Comparison of ENCODE assay signal across 29 mouse cellular contexts in genomic region chr12:5296422-5296821, GRCm38 (mm10).
DNase-seq lines count a peak whose midpoint lies in the region; ATAC-seq lines count a peak whose summit lies in the region.
"Had no signal": no experiment of that assay in that cellular context is flagged by ENCODE, and none has a peak within 500 bp of the region (broad histone marks: within the 10 kb centered on the region; RNA-seq: fewer than 3 reads in every experiment).

No protein-coding gene starts in this region.

- ATAC-seq in cerebellum, adult (ENCODE audit: insufficient number of reproducible peaks, low FRiP score, low TSS enrichment): no peak
- 0 out of 2 replicates have a peak, but pooled peaks have one; percentile 42 for ATAC-seq in forebrain, embryonic 15.5 days (replicated peaks)
- ATAC-seq in forebrain, embryonic 16.5 days: no peak
- ATAC-seq in midbrain, embryonic 15.5 days (replicated peaks): no peak
- ATAC-seq in midbrain, embryonic 11.5 days (ENCODE audit: low FRiP score): no peak
- no peak for ATAC-seq in megakaryocyte progenitor cell, adult 5-6 weeks (replicated peaks; ENCODE audit: poor library complexity)
- ATAC-seq: intestine, postnatal 0 days; liver, embryonic 12.5 days; liver, postnatal 0 days; Patski had no signal

- no peak overlapping the region for H3K4me2 ChIP-seq in forebrain, embryonic 15.5 days (replicated peaks)
- no peak overlapping the region for H3K4me2 ChIP-seq in forebrain, embryonic 16.5 days (ENCODE audit: low read length)
- no peak overlapping the region for H3K4me2 ChIP-seq in midbrain, embryonic 15.5 days
- no peak overlapping the region for H3K4me2 ChIP-seq in midbrain, embryonic 11.5 days
- H3K4me2 ChIP-seq: heart, embryonic 11.5 days; hindbrain, embryonic 13.5 days; limb, embryonic 13.5 days; liver, embryonic 12.5 days; neural tube, embryonic 13.5 days; stomach, embryonic 15.5 days had no signal

- H3K4me3 ChIP-seq in forebrain, embryonic 15.5 days: no peak overlapping the region
- no peak overlapping the region for H3K4me3 ChIP-seq in forebrain, embryonic 16.5 days (replicated peaks; ENCODE audit: low read length)
- H3K4me3 ChIP-seq in midbrain, embryonic 15.5 days: no peak overlapping the region
- no peak overlapping the region for H3K4me3 ChIP-seq in midbrain, embryonic 11.5 days (ENCODE audit: low read depth, low read length)
- H3K4me3 ChIP-seq: gastrocnemius, adult 2 months; hindbrain, embryonic 13.5 days; limb, embryonic 13.5 days; liver, embryonic 12.5 days; megakaryocyte, embryonic 14.5 days; neural tube, embryonic 13.5 days; stomach, embryonic 15.5 days had no signal

- H3K36me3 ChIP-seq in forebrain, embryonic 15.5 days: no peaks in the 10 kb centered on the region
- no peaks in the 10 kb centered on the region for H3K36me3 ChIP-seq in forebrain, embryonic 16.5 days (ENCODE audit: control insufficient read depth, insufficient read depth)
- H3K36me3 ChIP-seq in midbrain, embryonic 15.5 days (replicated peaks): no peaks in the 10 kb centered on the region
- H3K36me3 ChIP-seq in midbrain, embryonic 11.5 days (ENCODE audit: control insufficient read depth, insufficient read depth, low read length): no peaks in the 10 kb centered on the region
- H3K36me3 ChIP-seq: G1E; hindbrain, embryonic 13.5 days; limb, embryonic 13.5 days; liver, embryonic 12.5 days; neural tube, embryonic 13.5 days; stomach, embryonic 15.5 days had no signal

- H3K27me3 ChIP-seq in forebrain, embryonic 15.5 days: no peaks in the 10 kb centered on the region
- H3K27me3 ChIP-seq in forebrain, embryonic 16.5 days (replicated peaks; ENCODE audit: control insufficient read depth, insufficient read depth, low read length): no peaks in the 10 kb centered on the region
- H3K27me3 ChIP-seq in midbrain, embryonic 15.5 days (replicated peaks): no peaks in the 10 kb centered on the region
- no peaks in the 10 kb centered on the region for H3K27me3 ChIP-seq in midbrain, embryonic 11.5 days (ENCODE audit: control insufficient read depth, insufficient read depth, low read length)
- H3K27me3 ChIP-seq: hindbrain, embryonic 13.5 days; limb, embryonic 13.5 days; liver, embryonic 12.5 days; megakaryocyte, embryonic 14.5 days; neural tube, embryonic 13.5 days; Patski; stomach, embryonic 15.5 days had no signal

- H3K4me1 ChIP-seq in forebrain, embryonic 15.5 days: peaks cover 16% of the 10 kb centered on the region
- peaks cover 13% of the 10 kb centered on the region for H3K4me1 ChIP-seq in forebrain, embryonic 16.5 days (replicated peaks; ENCODE audit: control insufficient read depth, insufficient read depth, low read length)
- peaks cover 10% of the 10 kb centered on the region; the same call in 1 of the 2 replicates for H3K4me1 ChIP-seq in midbrain, embryonic 15.5 days
- H3K4me1 ChIP-seq in midbrain, embryonic 11.5 days (ENCODE audit: control insufficient read depth, insufficient read depth, low read length): no peaks in the 10 kb centered on the region
- H3K4me1 ChIP-seq: liver, embryonic 12.5 days; megakaryocyte, embryonic 14.5 days; stomach, embryonic 15.5 days had no signal

- H3K9me3 ChIP-seq in forebrain, embryonic 15.5 days: no peaks in the 10 kb centered on the region
- no peaks in the 10 kb centered on the region for H3K9me3 ChIP-seq in forebrain, embryonic 16.5 days (ENCODE audit: control insufficient read depth, low read length)
- H3K9me3 ChIP-seq in midbrain, embryonic 15.5 days: no peaks in the 10 kb centered on the region
- H3K9me3 ChIP-seq in midbrain, embryonic 11.5 days (ENCODE audit: control insufficient read depth, low read length): no peaks in the 10 kb centered on the region
- H3K9me3 ChIP-seq: hindbrain, embryonic 13.5 days; limb, embryonic 13.5 days; liver, embryonic 12.5 days; megakaryocyte, embryonic 14.5 days; neural tube, embryonic 13.5 days; stomach, embryonic 15.5 days had no signal

- DNase-seq in cerebellum, postnatal 10 days: peak; percentile 53 to 63
- no peak for DNase-seq in midbrain, embryonic 11.5 days (ENCODE audit: low spot score, missing footprints)
- DNase-seq in brain, adult 2 months (ENCODE audit: low read depth, low spot score): peak; percentile 43
- DNase-seq: adrenal gland, postnatal 10 days; gastrocnemius, adult 2 months; gastrocnemius, postnatal 36 days; heart, adult 18-20 months; heart, postnatal 36 days; kidney, adult 9 months; kidney, postnatal 10 days; liver, postnatal 0 days; lung, postnatal 36 days; right cerebral cortex, postnatal 14 days; thymus, postnatal 14 days had no signal

- H3K9ac ChIP-seq in forebrain, embryonic 15.5 days (replicated peaks): no peak overlapping the region
- no peak overlapping the region for H3K9ac ChIP-seq in forebrain, embryonic 16.5 days (replicated peaks; ENCODE audit: low read depth, low read length)
- H3K9ac ChIP-seq in midbrain, embryonic 15.5 days: no peak overlapping the region
- H3K9ac ChIP-seq in midbrain, embryonic 11.5 days (ENCODE audit: low read length): no peak overlapping the region
- H3K9ac ChIP-seq: hindbrain, embryonic 13.5 days; limb, embryonic 13.5 days; liver, embryonic 12.5 days; liver, postnatal 0 days; neural tube, embryonic 13.5 days; stomach, embryonic 15.5 days had no signal

- no peak overlapping the region for H3K27ac ChIP-seq in forebrain, embryonic 15.5 days (replicated peaks)
- H3K27ac ChIP-seq in forebrain, embryonic 16.5 days (ENCODE audit: low read length): no peak overlapping the region
- 0 out of 2 replicates have a peak overlapping the region, but pooled peaks have one; percentile 34 for H3K27ac ChIP-seq in midbrain, embryonic 15.5 days
- no peak overlapping the region for H3K27ac ChIP-seq in midbrain, embryonic 11.5 days (ENCODE audit: low read depth, low read length)
- H3K27ac ChIP-seq: gastrocnemius, adult 2 months; hindbrain, embryonic 13.5 days; limb, embryonic 13.5 days; liver, embryonic 12.5 days; neural tube, embryonic 13.5 days; stomach, embryonic 15.5 days had no signal

- 45% methylated on average over 7 of the region's 7 CpGs for WGBS in forebrain, embryonic 15.5 days
- 47% methylated on average over 7 of the region's 7 CpGs for WGBS in forebrain, embryonic 16.5 days
- WGBS in midbrain, embryonic 15.5 days: 69% methylated on average over 7 of the region's 7 CpGs
- 84% methylated on average over 7 of the region's 7 CpGs for WGBS in midbrain, embryonic 11.5 days
